In genomic region chr3:107563880-107564279, GRCm38 (mm10) we compare ENCODE assay signal across 28 mouse cellular contexts. TPM values are rescaled to one million over a fixed set of nuclear protein-coding genes. Genes with fewer than 3 reads are reported as not detected.
DNase-seq lines count a peak whose midpoint lies in the region; ATAC-seq lines count a peak whose summit lies in the region.
"Had no signal": no experiment of that assay in that cellular context is flagged by ENCODE, and none has a peak within 500 bp of the region (broad histone marks: within the 10 kb centered on the region; RNA-seq: fewer than 3 reads in every experiment).

No protein-coding gene starts in this region.

- no peaks in the 10 kb centered on the region for H3K36me3 ChIP-seq in heart, embryonic 14.5 days (ENCODE audit: control insufficient read depth, insufficient read depth, low read length)
- H3K36me3 ChIP-seq in hindbrain, embryonic 14.5 days (replicated peaks; ENCODE audit: control insufficient read depth, insufficient read depth), result no peaks in the 10 kb centered on the region
- H3K36me3 ChIP-seq in hindbrain, embryonic 16.5 days (ENCODE audit: control insufficient read depth, insufficient read depth, low read length), result no peaks in the 10 kb centered on the region
- H3K36me3 ChIP-seq in embryonic facial prominence, embryonic 12.5 days, result no peaks in the 10 kb centered on the region
- H3K36me3 ChIP-seq in limb, embryonic 10.5 days, result no peaks in the 10 kb centered on the region
- H3K36me3 ChIP-seq: forebrain, embryonic 12.5 days; kidney, embryonic 15.5 days; liver, embryonic 13.5 days; neural tube, embryonic 12.5 days had no signal

- peak overlapping the region; percentile 79 to 92 for H3K27ac ChIP-seq in heart, embryonic 14.5 days (replicated peaks in 1 of 2; ENCODE audit: control insufficient read depth in 1 of 2, insufficient read depth in 1 of 2, low read depth in 2 of 2, low read length in 2 of 2)
- no peak overlapping the region for H3K27ac ChIP-seq in hindbrain, embryonic 14.5 days
- H3K27ac ChIP-seq in hindbrain, embryonic 16.5 days (ENCODE audit: low read depth, low read length), result no peak overlapping the region
- 0 out of 2 replicates have a peak overlapping the region, but pooled peaks have one; percentile 58 for H3K27ac ChIP-seq in embryonic facial prominence, embryonic 12.5 days
- H3K27ac ChIP-seq in limb, embryonic 10.5 days, result peak overlapping the region; percentile 63; the same call in 1 of the 2 replicates
- H3K27ac ChIP-seq: forebrain, embryonic 12.5 days; kidney, embryonic 15.5 days; liver, embryonic 13.5 days; neural tube, embryonic 12.5 days had no signal

- H3K4me1 ChIP-seq in heart, embryonic 14.5 days (ENCODE audit: control insufficient read depth in 2 of 2, insufficient read depth in 2 of 2, low read length in 2 of 2), result peaks cover 55 to 69% of the 10 kb centered on the region in 2 experiments
- no peaks in the 10 kb centered on the region for H3K4me1 ChIP-seq in hindbrain, embryonic 14.5 days (replicated peaks; ENCODE audit: control insufficient read depth, insufficient read depth, low read length)
- H3K4me1 ChIP-seq in hindbrain, embryonic 16.5 days (ENCODE audit: control insufficient read depth, insufficient read depth, low read depth, low read length), result no peaks in the 10 kb centered on the region
- H3K4me1 ChIP-seq in embryonic facial prominence, embryonic 12.5 days, result peaks cover 18% of the 10 kb centered on the region
- peaks cover 82% of the 10 kb centered on the region for H3K4me1 ChIP-seq in limb, embryonic 10.5 days
- H3K4me1 ChIP-seq: forebrain, embryonic 12.5 days; liver, embryonic 13.5 days had no signal

- DNase-seq in heart, adult 18-20 months, result no peak
- DNase-seq in hindbrain, embryonic 14.5 days (ENCODE audit: low spot score), result no peak
- DNase-seq in limb, embryonic 10.5 days (ENCODE audit: low spot score), result peak; percentile 72
- no peak for DNase-seq in frontal cortex, postnatal 25 days (ENCODE audit: low spot score in 2 of 2)
- DNase-seq: adrenal gland, adult 2 months; cerebellum, adult 11 months; cerebellum, adult 9-11 months; kidney, adult 11 months; kidney, postnatal 4 days; liver, embryonic 13.5 days; lung, embryonic 14.5 days; lung, postnatal 36 days; midbrain, embryonic 14.5 days; thymus, postnatal 25 days had no signal

- no peaks in the 10 kb centered on the region; the same call in 1 of the 2 replicates for H3K27me3 ChIP-seq in heart, embryonic 14.5 days (ENCODE audit: control insufficient read depth, insufficient read depth, low read length)
- H3K27me3 ChIP-seq in hindbrain, embryonic 14.5 days (ENCODE audit: control insufficient read depth, insufficient read depth, low read length), result no peaks in the 10 kb centered on the region
- no peaks in the 10 kb centered on the region for H3K27me3 ChIP-seq in hindbrain, embryonic 16.5 days (replicated peaks; ENCODE audit: control insufficient read depth, insufficient read depth, low read length)
- H3K27me3 ChIP-seq in embryonic facial prominence, embryonic 12.5 days, result no peaks in the 10 kb centered on the region
- H3K27me3 ChIP-seq in limb, embryonic 10.5 days (ENCODE audit: low read depth, poor library complexity, severe bottlenecking), result peaks cover 44% of the 10 kb centered on the region; the same call in 1 of the 2 replicates

- ATAC-seq in heart, embryonic 14.5 days (ENCODE audit: insufficient number of reproducible peaks, insufficient read depth, low FRiP score, low read depth), result peak; percentile 73
- ATAC-seq in hindbrain, embryonic 14.5 days (ENCODE audit: low FRiP score), result peak; percentile 35; the same call in 1 of the 2 replicates
- no peak for ATAC-seq in hindbrain, embryonic 16.5 days
- no peak for ATAC-seq in embryonic facial prominence, embryonic 12.5 days (ENCODE audit: insufficient number of reproducible peaks, insufficient read depth, low FRiP score, low TSS enrichment)

- 10% methylated on average over 4 of the region's 4 CpGs for WGBS in heart, embryonic 14.5 days
- 41% methylated on average over 4 of the region's 4 CpGs for WGBS in hindbrain, embryonic 14.5 days
- 42% methylated on average over 4 of the region's 4 CpGs for WGBS in hindbrain, embryonic 16.5 days
- WGBS in embryonic facial prominence, embryonic 12.5 days, result 21% methylated on average over 4 of the region's 4 CpGs
- WGBS in limb, embryonic 10.5 days, result 22% methylated on average over 4 of the region's 4 CpGs

- no peak overlapping the region for H3K4me3 ChIP-seq in heart, embryonic 14.5 days (ENCODE audit: control insufficient read depth in 1 of 2, insufficient read depth in 1 of 2, low read depth in 1 of 2, low read length in 2 of 2)
- H3K4me3 ChIP-seq in hindbrain, embryonic 14.5 days (replicated peaks; ENCODE audit: low read length), result no peak overlapping the region
- no peak overlapping the region for H3K4me3 ChIP-seq in hindbrain, embryonic 16.5 days (ENCODE audit: low read length)
- no peak overlapping the region for H3K4me3 ChIP-seq in embryonic facial prominence, embryonic 12.5 days
- no peak overlapping the region for H3K4me3 ChIP-seq in limb, embryonic 10.5 days
- H3K4me3 ChIP-seq: forebrain, embryonic 12.5 days; kidney, embryonic 15.5 days; liver, embryonic 13.5 days; megakaryocyte, embryonic 14.5 days; neural tube, embryonic 12.5 days had no signal

- H3K9ac ChIP-seq in heart, embryonic 14.5 days (ENCODE audit: low read length), result peak overlapping the region; percentile 60; the same call in 1 of the 2 replicates
- no peak overlapping the region for H3K9ac ChIP-seq in hindbrain, embryonic 14.5 days
- no peak overlapping the region for H3K9ac ChIP-seq in hindbrain, embryonic 16.5 days (ENCODE audit: low read depth, low read length)
- no peak overlapping the region for H3K9ac ChIP-seq in embryonic facial prominence, embryonic 12.5 days
- H3K9ac ChIP-seq: forebrain, embryonic 12.5 days; kidney, embryonic 15.5 days; liver, embryonic 13.5 days; lung, embryonic 14.5 days; neural tube, embryonic 12.5 days had no signal

- H3K9me3 ChIP-seq in heart, embryonic 14.5 days (ENCODE audit: control insufficient read depth, low read length), result no peaks in the 10 kb centered on the region
- no peaks in the 10 kb centered on the region for H3K9me3 ChIP-seq in hindbrain, embryonic 14.5 days (ENCODE audit: control insufficient read depth, low read length)
- no peaks in the 10 kb centered on the region for H3K9me3 ChIP-seq in hindbrain, embryonic 16.5 days (ENCODE audit: control insufficient read depth, low read length)
- H3K9me3 ChIP-seq in embryonic facial prominence, embryonic 12.5 days, result no peaks in the 10 kb centered on the region
- no peaks in the 10 kb centered on the region for H3K9me3 ChIP-seq in limb, embryonic 10.5 days (replicated peaks)
- H3K9me3 ChIP-seq: forebrain, embryonic 12.5 days; kidney, embryonic 15.5 days; liver, embryonic 13.5 days; megakaryocyte, embryonic 14.5 days; neural tube, embryonic 12.5 days had no signal

- no peak overlapping the region for H3K4me2 ChIP-seq in heart, embryonic 14.5 days (ENCODE audit: low read length)
- H3K4me2 ChIP-seq in hindbrain, embryonic 14.5 days (replicated peaks), result no peak overlapping the region
- H3K4me2 ChIP-seq in hindbrain, embryonic 16.5 days (ENCODE audit: low read length), result no peak overlapping the region
- no peak overlapping the region for H3K4me2 ChIP-seq in embryonic facial prominence, embryonic 12.5 days (replicated peaks)
- H3K4me2 ChIP-seq: forebrain, embryonic 12.5 days; kidney, embryonic 15.5 days; liver, embryonic 13.5 days; lung, embryonic 14.5 days; neural tube, embryonic 12.5 days had no signal

RNA-seq across cellular contexts. Expression of gene Ubl4b, which starts 9.0 kb away (rescaled TPM):
- polyA plus RNA-seq in heart, embryonic 14.5 days (2014; fragmentation: Nextera tagmentation; extraction: Ambion mirVana), result not detected in 2 replicates
- total RNA-seq in heart, adult 18-20 months (2021), result not detected
- not detected in 2 replicates for polyA plus RNA-seq in hindbrain, embryonic 14.5 days (2014; fragmentation: Nextera tagmentation; extraction: Ambion mirVana)
- not detected in 2 replicates for polyA plus RNA-seq in hindbrain, embryonic 16.5 days (2015; fragmentation: Nextera tagmentation; extraction: Ambion mirVana)
- polyA plus RNA-seq in embryonic facial prominence, embryonic 12.5 days (2016; fragmentation: Nextera tagmentation; extraction: Ambion mirVana), result 0.46 and 0.48 TPM in 2 replicates
- 0.76 and 0.98 TPM in 2 replicates for polyA plus RNA-seq in limb, embryonic 10.5 days (2016; fragmentation: Nextera tagmentation; extraction: Ambion mirVana)
- total RNA-seq: adrenal gland, adult 2 months; gastrocnemius, adult 8-10 months; hematopoietic stem cell, adult 5-6 weeks; MEL had no signal
- polyA plus RNA-seq: adrenal gland, adult 2 months; C2C12; cortical plate, adult 2 months; kidney, embryonic 15.5 days; liver, embryonic 13.5 days; lung, embryonic 14.5 days; midbrain, embryonic 14.5 days; neural tube, embryonic 12.5 days; spleen, adult 2 months had no signal

RNA-seq across cellular contexts. Expression of gene Alx3, which starts 31.0 kb away (rescaled TPM):
- polyA plus RNA-seq in heart, embryonic 14.5 days (2014; fragmentation: Nextera tagmentation; extraction: Ambion mirVana), result 0.11 TPM in 1 of 2 replicates, not detected in the other
- not detected for total RNA-seq in heart, adult 18-20 months (2021)
- 0.12 TPM in 1 of 2 replicates, not detected in the other for polyA plus RNA-seq in hindbrain, embryonic 14.5 days (2014; fragmentation: Nextera tagmentation; extraction: Ambion mirVana)
- 0.29 and 0.40 TPM in 2 replicates for polyA plus RNA-seq in hindbrain, embryonic 16.5 days (2015; fragmentation: Nextera tagmentation; extraction: Ambion mirVana)
- polyA plus RNA-seq in embryonic facial prominence, embryonic 12.5 days (2016; fragmentation: Nextera tagmentation; extraction: Ambion mirVana), result 28.7 and 40.5 TPM in 2 replicates
- polyA plus RNA-seq in limb, embryonic 10.5 days (2016; fragmentation: Nextera tagmentation; extraction: Ambion mirVana), result 31.1 and 37.4 TPM in 2 replicates
- total RNA-seq: adrenal gland, adult 2 months; adrenal gland, postnatal 4 days; gastrocnemius, adult 8-10 months; hematopoietic stem cell, adult 5-6 weeks; MEL had no signal
- polyA plus RNA-seq: adrenal gland, adult 2 months; C2C12; lung, embryonic 14.5 days; spleen, adult 2 months had no signal

RNA-seq across cellular contexts. Expression of gene Slc6a17, which starts 46.1 kb away (rescaled TPM):
- 4.5 and 5.2 TPM in 2 replicates for polyA plus RNA-seq in heart, embryonic 14.5 days (2014; fragmentation: Nextera tagmentation; extraction: Ambion mirVana)
- total RNA-seq in heart, adult 18-20 months (2021), result 1 to 10 TPM; 4.1 to 6.9 TPM
- polyA plus RNA-seq in hindbrain, embryonic 14.5 days (2014; fragmentation: Nextera tagmentation; extraction: Ambion mirVana), result 15.5 and 18.8 TPM in 2 replicates
- polyA plus RNA-seq in hindbrain, embryonic 16.5 days (2015; fragmentation: Nextera tagmentation; extraction: Ambion mirVana), result 19.1 and 20.4 TPM in 2 replicates
- 7.1 and 8.0 TPM in 2 replicates for polyA plus RNA-seq in embryonic facial prominence, embryonic 12.5 days (2016; fragmentation: Nextera tagmentation; extraction: Ambion mirVana)
- polyA plus RNA-seq in limb, embryonic 10.5 days (2016; fragmentation: Nextera tagmentation; extraction: Ambion mirVana), result 6.0 and 6.3 TPM in 2 replicates

Comparison
In these comparisons a context has a peak if more than half of its experiments do, and no peak if none do; other contexts are left out.
1. ATAC-seq: peak in heart, embryonic 14.5 days (single experiment) and hindbrain, embryonic 14.5 days (single experiment); none in hindbrain, embryonic 16.5 days (single experiment) and embryonic facial prominence, embryonic 12.5 days (single experiment).
2. H3K27ac ChIP-seq: peak in heart, embryonic 14.5 days (2 of 2), embryonic facial prominence, embryonic 12.5 days (single experiment) and limb, embryonic 10.5 days (single experiment); none in hindbrain, embryonic 14.5 days (single experiment) and hindbrain, embryonic 16.5 days (single experiment).
3. RNA of gene Alx3, which starts 31.0 kb away (polyA plus RNA-seq): 28.7 to 40.5 TPM in embryonic facial prominence, embryonic 12.5 days and 31.1 to 37.4 TPM in limb, embryonic 10.5 days; 0.29 to 0.40 TPM in hindbrain, embryonic 16.5 days, 0.11 TPM in heart, embryonic 14.5 days and 0.12 TPM in hindbrain, embryonic 14.5 days; every median in the first group is over 10 times any median in the second.